Mouse (Mus musculus): Measurements from ENCODE around the gene Gimap9.

The Gimap9 gene

GRCm38 (mm10) chr6:48689320-48689719 is 13.4 kb downstream of the Gimap9 start:
- no peak for DNase-seq (ENCODE audit: low read depth, low spot score)

DNA sequence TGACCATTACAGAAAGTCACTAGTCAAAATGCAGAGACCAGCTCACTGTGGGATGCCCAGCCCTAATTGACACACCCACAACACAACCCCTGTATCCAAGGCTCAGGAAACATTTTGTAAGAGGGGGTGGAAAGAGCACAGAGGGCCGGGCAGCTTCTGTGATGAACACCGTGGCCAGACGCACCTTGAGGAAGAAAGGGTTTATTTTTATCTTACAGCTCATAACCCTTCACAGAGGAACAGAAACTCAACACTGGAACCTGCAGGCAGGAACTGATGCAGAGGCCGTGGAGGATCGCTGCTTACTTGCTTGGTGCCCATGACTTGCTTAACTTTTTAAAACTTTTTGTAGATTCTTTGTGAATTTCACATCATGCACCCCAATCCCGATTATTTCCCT is 17.0 kb downstream of the Gimap9 start:
- no peak for DNase-seq (ENCODE audit: low read depth, low spot score)

GRCm38 (mm10) chr6:48696830-48697554 is 21.1 kb downstream of the Gimap9 start:
- DNase-seq (ENCODE audit: low read depth, low spot score): no peak

DNA sequence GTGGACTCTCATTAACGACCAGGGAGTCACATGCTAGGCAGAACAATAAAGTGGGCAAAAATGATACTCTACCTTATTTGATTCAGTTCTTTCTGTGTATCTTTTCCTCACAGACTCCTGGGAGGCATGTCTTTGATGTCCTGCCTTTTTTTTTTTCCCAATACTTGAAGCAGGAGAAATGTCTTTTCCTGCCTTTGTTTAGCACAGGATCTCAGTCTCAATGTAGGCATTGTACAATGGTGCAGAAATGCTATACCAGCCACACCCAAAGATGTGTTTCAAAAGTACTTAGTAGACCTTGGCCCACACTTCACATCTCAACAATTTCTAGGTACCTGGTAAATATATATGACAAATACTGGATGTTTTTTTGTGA is 21.6 kb downstream of the Gimap9 start:
- no peak for DNase-seq (ENCODE audit: low read depth, low spot score)

- DNase-seq (ENCODE audit: low read depth, low spot score): no peak
Measured at GRCm38 (mm10) chr6:48698066-48698856, 22.3 kb downstream of the Gimap9 start.

DNA sequence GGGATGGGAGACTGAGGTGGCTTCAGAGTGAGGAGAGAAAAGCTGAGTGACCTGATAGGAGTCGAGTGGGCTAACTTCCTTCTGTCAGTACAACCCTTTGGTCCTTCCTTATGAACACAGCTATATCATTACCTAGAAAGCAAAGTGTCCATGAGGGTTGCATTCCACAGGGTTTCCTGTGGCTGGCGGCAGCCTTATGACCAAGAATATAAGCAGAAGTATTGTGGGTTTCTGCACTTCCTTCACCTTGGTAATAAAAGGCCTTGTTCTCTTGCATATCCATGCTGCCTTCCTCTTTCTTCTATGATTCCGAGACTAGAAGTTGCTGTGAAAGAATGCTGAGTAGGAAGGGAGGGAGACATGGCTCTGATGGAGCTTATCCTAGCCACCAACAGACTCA is 23.0 kb downstream of the Gimap9 start:
- no peak for DNase-seq (ENCODE audit: low read depth, low spot score)

GRCm38 (mm10) chr6:48700251-48701075 is 24.5 kb downstream of the Gimap9 start:
- DNase-seq (ENCODE audit: low read depth, low spot score): peak; percentile 58

DNA sequence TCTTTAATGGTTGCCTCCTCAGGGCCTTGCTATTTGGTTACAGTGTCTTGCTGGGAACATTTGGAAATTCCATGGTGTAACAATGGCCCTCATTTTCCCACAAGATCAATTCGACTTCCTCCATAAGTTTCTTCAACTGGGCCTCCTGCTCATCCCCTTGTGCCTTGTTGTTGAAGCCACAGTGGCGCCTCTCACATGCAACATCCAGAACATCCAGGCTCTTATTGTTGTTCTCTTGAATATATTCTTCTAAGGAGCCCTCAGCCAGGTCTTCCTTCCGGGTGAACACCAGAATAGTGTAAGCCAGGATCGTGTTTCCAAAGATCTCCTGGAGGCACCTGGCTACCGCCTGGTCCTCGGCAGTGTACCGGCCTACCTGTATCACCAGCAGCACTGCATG is 26.2 kb downstream of the Gimap9 start:
- no peak for DNase-seq (ENCODE audit: low read depth, low spot score)

GRCm38 (mm10) chr6:48702601-48703000 is 26.7 kb downstream of the Gimap9 start:
- DNase-seq (ENCODE audit: low read depth, low spot score): no peak

DNA sequence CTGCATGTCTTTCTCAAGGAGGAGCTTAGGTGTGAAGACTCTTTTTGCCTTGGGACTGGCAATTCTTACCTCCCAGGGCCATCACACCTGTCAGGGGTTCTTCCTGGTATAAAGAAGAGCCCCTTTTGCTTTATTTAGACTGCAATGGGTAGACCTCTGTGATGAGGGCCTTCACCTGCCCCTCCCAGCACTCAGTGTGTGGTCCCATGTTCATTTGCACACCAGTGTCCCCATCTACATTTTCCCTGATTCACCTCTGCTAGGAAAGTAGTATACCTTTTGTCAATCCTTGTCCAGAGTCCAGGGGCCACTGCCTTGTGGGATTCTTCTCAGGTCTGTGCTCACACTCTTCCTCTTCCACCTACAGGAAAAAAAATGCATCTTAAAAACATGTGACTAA is 28.2 kb downstream of the Gimap9 start:
- DNase-seq (ENCODE audit: low read depth, low spot score): no peak

GRCm38 (mm10) chr6:48706130-48706529 is 30.2 kb downstream of the Gimap9 start:
- DNase-seq (ENCODE audit: low read depth, low spot score): no peak

GRCm38 (mm10) chr6:48718455-48718854 is 42.5 kb downstream of the Gimap9 start, which contains the start of the genes Gm28053 and Gimap7:
Gene Gm28053 (plus strand): TSS chr6:48718607.
Gene Gimap7 (plus strand): TSS chr6:48718621.
- DNase-seq (ENCODE audit: low read depth, low spot score): no peak

- DNase-seq (ENCODE audit: low read depth, low spot score): no peak
Measured at GRCm38 (mm10) chr6:48720326-48720725, 44.4 kb downstream of the Gimap9 start.

GRCm38 (mm10) chr6:48723468-48723867 is 47.5 kb downstream of the Gimap9 start:
- no peak for DNase-seq (ENCODE audit: low read depth, low spot score)

DNA sequence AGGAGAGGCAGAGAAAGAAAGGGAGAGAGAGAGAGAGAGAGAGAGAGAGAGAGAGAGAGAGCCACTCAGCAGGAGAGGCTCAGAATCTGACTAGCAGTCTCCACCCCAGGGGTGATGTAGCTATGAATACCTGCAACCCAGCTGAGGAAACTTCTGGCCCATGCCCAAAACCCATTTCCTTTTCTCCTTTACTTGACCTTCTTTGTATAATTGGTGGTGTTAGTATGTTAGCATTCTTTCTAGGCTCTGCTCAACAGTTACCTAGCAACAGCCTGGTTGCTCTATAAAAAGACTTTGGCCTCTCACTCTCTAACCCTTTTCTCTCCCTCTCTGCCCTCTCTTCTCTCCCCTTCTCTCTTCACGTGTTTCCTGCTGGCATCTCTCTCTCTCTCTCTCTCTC is 49.5 kb downstream of the Gimap9 start:
- peak; percentile 45 for DNase-seq (ENCODE audit: low read depth, low spot score)

- no peak for DNase-seq (ENCODE audit: low read depth, low spot score)
Measured at GRCm38 (mm10) chr6:48727761-48728160, 51.8 kb downstream of the Gimap9 start.
